Mouse (Mus musculus) heart, adult 11 months (tissue): ENCODE measurements around the gene Ephx4.
A peak's percentile ranks its signal among the peaks of the same experiment; 100 is the strongest.
"Not testable (repeated sequence)": the region's sequence is repeated elsewhere in the genome, so short reads cannot be mapped to it uniquely, and the experiment has no call there.

Source experiments
- DNase-seq: peaks from one replicate; pipeline ENCODE4 v3.0.0; 2022

Ephx4 gene

GRCm38 (mm10) chr5:107402436-107402835 lies at the start of gene Ephx4:
Gene Ephx4, plus strand, starts transcription at chr5:107402736.
- no peak for DNase-seq

GRCm38 (mm10) chr5:107353981-107354380 lies 48.6 kb upstream of the Ephx4 start:
- no peak for DNase-seq

- DNase-seq, result peak; percentile 96
These were observed 46.7 kb upstream of the Ephx4 start for GRCm38 (mm10) chr5:107355801-107356200.

- DNase-seq, result peak; percentile 91
These were observed 44.8 kb upstream of the Ephx4 start for GRCm38 (mm10) chr5:107357723-107358122.

- DNase-seq, result peak; percentile 99
These were observed 43.0 kb upstream of the Ephx4 start for GRCm38 (mm10) chr5:107359395-107360053.

GRCm38 (mm10) chr5:107360054-107360730 lies 42.3 kb upstream of the Ephx4 start:
- DNase-seq, result no peak

GRCm38 (mm10) chr5:107370040-107370439 lies 32.5 kb upstream of the Ephx4 start:
- no peak for DNase-seq

GRCm38 (mm10) chr5:107371335-107371734 lies 31.2 kb upstream of the Ephx4 start:
- DNase-seq, result no peak

GRCm38 (mm10) chr5:107373256-107373655 lies 29.3 kb upstream of the Ephx4 start:
- DNase-seq, result no peak

- DNase-seq, result not testable (repeated sequence)
These were observed 16.1 kb upstream of the Ephx4 start for GRCm38 (mm10) chr5:107386448-107386847.

GRCm38 (mm10) chr5:107387788-107388187 lies 14.7 kb upstream of the Ephx4 start:
- no peak for DNase-seq

- DNase-seq, result no peak
These were observed 13.2 kb upstream of the Ephx4 start for GRCm38 (mm10) chr5:107389373-107389772.

- DNase-seq, result no peak
These were observed 8.1 kb upstream of the Ephx4 start for GRCm38 (mm10) chr5:107394437-107394836.

- DNase-seq, result no peak
These were observed 743 bp downstream of the Ephx4 start for GRCm38 (mm10) chr5:107403011-107403946.

GRCm38 (mm10) chr5:107403947-107404684 lies 1.6 kb downstream of the Ephx4 start:
- peak; percentile 61 for DNase-seq

GRCm38 (mm10) chr5:107405361-107405760 lies 2.8 kb downstream of the Ephx4 start:
- DNase-seq, result no peak

- DNase-seq, result no peak
These were observed 7.8 kb downstream of the Ephx4 start for GRCm38 (mm10) chr5:107410305-107410704.

GRCm38 (mm10) chr5:107411326-107411725 lies 8.8 kb downstream of the Ephx4 start:
- no peak for DNase-seq

GRCm38 (mm10) chr5:107412285-107412684 lies 9.7 kb downstream of the Ephx4 start:
- no peak for DNase-seq

GRCm38 (mm10) chr5:107415098-107415497 lies 12.6 kb downstream of the Ephx4 start:
- DNase-seq, result peak; percentile 24

- DNase-seq, result no peak
These were observed 19.1 kb downstream of the Ephx4 start for GRCm38 (mm10) chr5:107421676-107422075.

- no peak for DNase-seq
These were observed 28.7 kb downstream of the Ephx4 start, which contains the start of gene Lpcat2b for GRCm38 (mm10) chr5:107431249-107431648. Gene Lpcat2b, plus strand, starts transcription at chr5:107431549.

GRCm38 (mm10) chr5:107434001-107434400 lies 31.5 kb downstream of the Ephx4 start:
- peak; percentile 17 for DNase-seq
